Mouse (Mus musculus) mouse trophoblast stem cell (cell line): Measurements from ENCODE around the gene Tmem38b.
"Not testable (repeated sequence)": the region's sequence is repeated elsewhere in the genome, so short reads cannot be mapped to it uniquely, and the experiment has no call there.

Experiments used
- in situ Hi-C, 2 experiments: fragments of 300-500 bp; cut with MseI, MboI; formaldehyde crosslinking; loops; 2 replicates in 1 of 2; 3 replicates in 1 of 2; pipeline ENCODE4 v1.15.1; 2025

Tmem38b gene

GRCm38 (mm10) chr4:53825821-53826605, at the start of gene Tmem38b:
Gene Tmem38b, plus strand, starts transcription at chr4:53826045.
- in situ Hi-C loops: loop anchor here in 1 of 2 experiments (25.0 kb wide), 1 partner anchor 214 kb away; no protein-coding TSS in a partner anchor

- in situ Hi-C loops: no loop called here
These were observed 44.4 kb upstream of the Tmem38b start for GRCm38 (mm10) chr4:53781396-53781795.

- in situ Hi-C loops: no loop called here
These were observed 43.4 kb upstream of the Tmem38b start for GRCm38 (mm10) chr4:53782216-53783070.

GRCm38 (mm10) chr4:53785746-53786398, 40.0 kb upstream of the Tmem38b start:
- in situ Hi-C loops: no loop called here

- in situ Hi-C loops: no loop called here
These were observed 39.0 kb upstream of the Tmem38b start for GRCm38 (mm10) chr4:53786851-53787250.

GRCm38 (mm10) chr4:53789346-53789745, 36.5 kb upstream of the Tmem38b start:
- in situ Hi-C loops: no loop called here

GRCm38 (mm10) chr4:53794257-53794966, 31.4 kb upstream of the Tmem38b start:
- in situ Hi-C loops: no loop called here

- in situ Hi-C loops: no loop called here
These were observed 30.8 kb upstream of the Tmem38b start for GRCm38 (mm10) chr4:53795086-53795485.

- in situ Hi-C loops: no loop called here
These were observed 30.1 kb upstream of the Tmem38b start for GRCm38 (mm10) chr4:53795706-53796105.

GRCm38 (mm10) chr4:53796865-53797772, 28.7 kb upstream of the Tmem38b start:
- in situ Hi-C loops: no loop called here

- in situ Hi-C loops: no loop called here
These were observed 26.8 kb upstream of the Tmem38b start for GRCm38 (mm10) chr4:53798896-53799676.

- in situ Hi-C loops: no loop called here
These were observed 26.1 kb upstream of the Tmem38b start for GRCm38 (mm10) chr4:53799753-53800152.

- in situ Hi-C loops: not testable (repeated sequence)
These were observed 22.2 kb upstream of the Tmem38b start for GRCm38 (mm10) chr4:53803674-53804073.

GRCm38 (mm10) chr4:53806428-53806827, 19.4 kb upstream of the Tmem38b start:
- in situ Hi-C loops: not testable (repeated sequence)

GRCm38 (mm10) chr4:53818320-53818719, 7.5 kb upstream of the Tmem38b start:
- in situ Hi-C loops: no loop called here

- in situ Hi-C loops: no loop called here
These were observed 2.1 kb upstream of the Tmem38b start for GRCm38 (mm10) chr4:53823697-53824096.

GRCm38 (mm10) chr4:53824831-53825230, 1.0 kb upstream of the Tmem38b start:
- in situ Hi-C loops: loop anchor here in 1 of 2 experiments (25.0 kb wide), 1 partner anchor 213 kb away; no protein-coding TSS in a partner anchor

GRCm38 (mm10) chr4:53826641-53827248, 900 bp downstream of the Tmem38b start:
- in situ Hi-C loops: loop anchor here in 1 of 2 experiments (25.0 kb wide), 1 partner anchor 214 kb away; no protein-coding TSS in a partner anchor

- in situ Hi-C loops: loop anchor here in 1 of 2 experiments (25.0 kb wide), 1 partner anchor 216 kb away; no protein-coding TSS in a partner anchor
These were observed 2.0 kb downstream of the Tmem38b start for GRCm38 (mm10) chr4:53827869-53828268.
